Mouse (Mus musculus) heart, embryonic 12.5 days (tissue): ENCODE measurements at regions not wholly inside any gene's neighbourhood (a gene's known extent, or its start where the extent isn't known, plus 50 kb on each side); places are given as distances from the start of the nearest gene placed in this dataset. TPM values are rescaled to one million over a fixed set of nuclear protein-coding genes. Genes with fewer than 3 reads are reported as not detected.

Experiments used
- ATAC-seq: fragments of 200-750 bp; cut with Nextera tagmentation; 2 replicates; pipeline ENCODE4 v1.8.0; 2017; ENCODE audit warnings: moderate TSS enrichment, moderate library complexity; ENCODE audit not compliant: insufficient number of reproducible peaks, low FRiP score
- H3K27ac ChIP-seq: fragments of 300-500 bp; sonication (generic); 2 replicates; pipeline ENCODE4 v1.5.1; 2016; ENCODE audit warnings: mild to moderate bottlenecking, moderate library complexity; ENCODE audit not compliant: poor library complexity, severe bottlenecking
- H3K27me3 ChIP-seq: fragments of 300-500 bp; sonication (generic); replicated peaks from 2 replicates; pipeline ENCODE4 v1.6.1; 2016; ENCODE audit warnings: mild to moderate bottlenecking, moderate library complexity
- H3K36me3 ChIP-seq: fragments of 300-500 bp; sonication (generic); 2 replicates; pipeline ENCODE4 v1.6.1; 2016; ENCODE audit warnings: mild to moderate bottlenecking, moderate library complexity
- H3K4me1 ChIP-seq: fragments of 300-500 bp; sonication (generic); replicated peaks from 2 replicates; pipeline ENCODE4 v1.6.1; 2016; ENCODE audit warnings: mild to moderate bottlenecking
- H3K4me2 ChIP-seq: fragments of 300-500 bp; sonication (generic); 2 replicates; pipeline ENCODE4 v1.6.1; 2016; ENCODE audit warnings: mild to moderate bottlenecking, moderate library complexity
- H3K4me3 ChIP-seq: fragments of 300-500 bp; sonication (generic); 2 replicates; pipeline ENCODE4 v1.5.1; 2016; ENCODE audit warnings: mild to moderate bottlenecking
- H3K9ac ChIP-seq: fragments of 300-500 bp; sonication (generic); 2 replicates; pipeline ENCODE4 v1.6.1; 2016; ENCODE audit warnings: mild to moderate bottlenecking, moderate library complexity
- H3K9me3 ChIP-seq: fragments of 300-500 bp; sonication (generic); replicated peaks from 2 replicates; pipeline ENCODE4 v1.6.1; 2016; ENCODE audit warnings: mild to moderate bottlenecking, moderate library complexity
- WGBS: fragments of 180-500 bp; shearing (Covaris S2); methylation state at CpG from one replicate; pipeline ENCODE4 v1.1.7; 2016; 5-methylcytosine and 5-hydroxymethylcytosine counted together
- microRNA-seq: library from miRNA; unstranded; fragments of <30 nt; microRNA quantifications from one replicate; pipeline ENCODE4, GENCODE M21; 2017

DNA sequence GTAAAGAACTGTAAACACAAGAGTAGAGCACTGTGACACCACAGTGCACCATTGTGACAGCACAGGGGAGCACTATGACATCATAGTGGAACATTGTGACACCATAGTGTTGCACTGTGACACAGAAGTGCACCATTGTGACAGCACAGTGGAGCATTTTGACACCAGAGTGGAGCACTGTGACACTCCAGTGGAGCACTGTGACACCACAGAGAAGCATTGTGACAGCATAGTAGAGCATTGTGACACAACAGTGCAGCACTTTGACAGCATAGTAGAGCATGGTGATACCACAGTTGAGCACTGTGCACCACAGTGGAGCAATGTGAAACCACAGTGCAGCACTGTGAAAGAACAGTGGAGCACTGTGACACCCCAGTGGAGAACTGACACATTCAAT, 2750.4 kb upstream of the Gm8797 start:
- H3K9me3 ChIP-seq: peaks cover 47% of the 10 kb centered on the region

GRCm38 (mm10) chr3:3001224-3001623, 2749.4 kb upstream of the Gm8797 start:
- H3K9ac ChIP-seq: no peak overlapping the region
- no peak overlapping the region for H3K4me3 ChIP-seq
- 62% methylated on average over 4 of the region's 4 CpGs for WGBS
- no peaks in the 10 kb centered on the region for H3K27me3 ChIP-seq
- no peak overlapping the region for H3K27ac ChIP-seq
- ATAC-seq: peak; percentile 27; the same call in 1 of the 2 replicates
- peaks cover 58% of the 10 kb centered on the region for H3K9me3 ChIP-seq
- no peaks in the 10 kb centered on the region for H3K4me1 ChIP-seq
- no peaks in the 10 kb centered on the region for H3K36me3 ChIP-seq
- no peak overlapping the region for H3K4me2 ChIP-seq

More for the DNA sequence above, 2750.4 kb upstream of the Gm8797 start:
- no peak overlapping the region for H3K27ac ChIP-seq
- H3K4me2 ChIP-seq: no peak overlapping the region
- H3K36me3 ChIP-seq: no peaks in the 10 kb centered on the region
- no peak for ATAC-seq
- H3K4me3 ChIP-seq: no peak overlapping the region
- no peaks in the 10 kb centered on the region for H3K4me1 ChIP-seq
- H3K27me3 ChIP-seq: no peaks in the 10 kb centered on the region
- no peak overlapping the region for H3K9ac ChIP-seq

DNA sequence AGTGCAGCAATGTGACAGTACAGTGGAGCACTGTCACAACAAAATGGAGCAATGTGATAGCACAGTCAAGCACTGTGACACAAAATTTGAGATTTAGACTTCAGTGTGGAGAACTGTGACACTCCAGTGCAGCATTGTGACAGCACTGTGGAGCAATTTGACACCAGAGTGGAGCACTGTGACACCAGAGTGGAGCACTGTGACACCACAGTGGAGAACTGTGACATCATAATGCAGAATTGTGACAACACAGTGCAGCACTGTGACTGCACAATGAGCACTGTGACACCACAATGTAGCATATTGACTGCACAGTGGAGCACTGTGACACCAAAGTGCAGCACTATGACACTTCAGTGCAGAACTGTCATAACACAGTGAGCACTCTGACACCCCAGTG, 2749.0 kb upstream of the Gm8797 start:
- Histone ChIP-seq H3K9ac (no peak overlapping the region), H3K27me3 (no peaks in the 10 kb centered on the region), H3K4me2 (no peak overlapping the region), H3K4me3 (no peak overlapping the region), H3K27ac (no peak overlapping the region), H3K9me3 (peaks cover 62% of the 10 kb centered on the region), H3K36me3 (no peaks in the 10 kb centered on the region), H3K4me1 (no peaks in the 10 kb centered on the region)
- peak; percentile 74 for ATAC-seq

- no peaks in the 10 kb centered on the region for H3K36me3 ChIP-seq
- no peak overlapping the region for H3K27ac ChIP-seq
- ATAC-seq: no peak
- peaks cover 80% of the 10 kb centered on the region for H3K9me3 ChIP-seq
- 78% methylated on average over 1 of the region's 1 CpGs for WGBS
- no peak overlapping the region for H3K4me3 ChIP-seq
- no peak overlapping the region for H3K4me2 ChIP-seq
- no peaks in the 10 kb centered on the region for H3K27me3 ChIP-seq
- no peaks in the 10 kb centered on the region for H3K4me1 ChIP-seq
- H3K9ac ChIP-seq: no peak overlapping the region
These were observed 2747.2 kb upstream of the Gm8797 start for GRCm38 (mm10) chr3:3003425-3003824.

GRCm38 (mm10) chr3:3011111-3011510, 2739.5 kb upstream of the Gm8797 start:
- Histone ChIP-seq H3K4me2 (no peak overlapping the region), H3K4me3 (no peak overlapping the region), H3K4me1 (no peaks in the 10 kb centered on the region), H3K9ac (no peak overlapping the region), H3K27ac (no peak overlapping the region), H3K9me3 (peaks cover 93% of the 10 kb centered on the region), H3K27me3 (no peaks in the 10 kb centered on the region), H3K36me3 (no peaks in the 10 kb centered on the region)
- no peak for ATAC-seq
- WGBS: 71% methylated on average over 1 of the region's 1 CpGs

DNA sequence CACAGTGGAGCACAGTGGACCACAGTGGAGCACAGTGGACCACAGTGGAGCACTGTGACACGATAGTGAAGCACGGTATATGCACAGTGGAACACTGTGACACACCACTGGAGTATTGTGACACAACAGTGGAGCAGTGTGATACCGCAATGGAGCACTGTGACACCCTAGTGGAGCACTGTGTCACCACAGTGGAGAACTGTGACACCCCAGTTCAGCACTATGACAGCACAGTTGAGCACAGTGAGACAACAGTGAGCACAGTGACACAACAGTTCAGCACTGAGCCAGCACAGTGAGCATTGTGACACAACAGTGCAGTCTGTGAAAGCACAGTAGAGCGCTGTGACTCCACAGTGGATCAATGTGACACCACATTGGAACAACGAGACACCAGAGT, 2737.7 kb upstream of the Gm8797 start:
- 71% methylated on average over 5 of the region's 5 CpGs for WGBS
- H3K9me3 ChIP-seq: peaks cover 88% of the 10 kb centered on the region

GRCm38 (mm10) chr3:3014978-3015377, 2735.6 kb upstream of the Gm8797 start:
- Histone ChIP-seq H3K27me3 (no peaks in the 10 kb centered on the region), H3K4me3 (no peak overlapping the region), H3K4me1 (no peaks in the 10 kb centered on the region), H3K4me2 (no peak overlapping the region), H3K9ac (no peak overlapping the region), H3K9me3 (peaks cover 74% of the 10 kb centered on the region), H3K36me3 (no peaks in the 10 kb centered on the region), H3K27ac (no peak overlapping the region)
- ATAC-seq: no peak

More for the DNA sequence above, 2737.7 kb upstream of the Gm8797 start:
- no peak overlapping the region for H3K4me2 ChIP-seq
- H3K27ac ChIP-seq: no peak overlapping the region
- H3K27me3 ChIP-seq: no peaks in the 10 kb centered on the region
- H3K4me3 ChIP-seq: no peak overlapping the region
- H3K9ac ChIP-seq: no peak overlapping the region
- no peaks in the 10 kb centered on the region for H3K4me1 ChIP-seq
- no peaks in the 10 kb centered on the region for H3K36me3 ChIP-seq
- ATAC-seq: no peak

DNA sequence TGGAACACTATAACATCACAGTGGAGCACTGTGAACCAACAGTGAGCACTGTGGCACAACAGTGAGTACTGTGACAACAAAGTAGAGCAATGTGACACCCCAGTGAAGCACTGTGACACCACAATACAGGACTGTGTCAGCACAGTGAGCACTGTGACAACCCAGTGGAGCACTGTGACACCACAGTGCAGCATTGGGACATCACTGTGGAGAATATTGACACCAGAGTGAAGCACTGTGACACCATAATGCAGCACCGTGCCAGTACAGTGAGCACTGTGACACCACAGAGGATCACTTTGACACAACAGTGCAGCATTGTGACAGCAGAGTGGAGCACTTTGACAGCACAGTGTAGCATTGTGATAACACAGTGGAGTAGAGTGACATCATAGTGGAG, 2734.0 kb upstream of the Gm8797 start:
- Histone ChIP-seq H3K36me3 (no peaks in the 10 kb centered on the region), H3K27ac (no peak overlapping the region), H3K9ac (no peak overlapping the region), H3K4me2 (no peak overlapping the region), H3K4me1 (no peaks in the 10 kb centered on the region), H3K4me3 (no peak overlapping the region), H3K9me3 (peaks cover 66% of the 10 kb centered on the region), H3K27me3 (no peaks in the 10 kb centered on the region)
- 76% methylated on average over 1 of the region's 1 CpGs for WGBS
- ATAC-seq: no peak

DNA sequence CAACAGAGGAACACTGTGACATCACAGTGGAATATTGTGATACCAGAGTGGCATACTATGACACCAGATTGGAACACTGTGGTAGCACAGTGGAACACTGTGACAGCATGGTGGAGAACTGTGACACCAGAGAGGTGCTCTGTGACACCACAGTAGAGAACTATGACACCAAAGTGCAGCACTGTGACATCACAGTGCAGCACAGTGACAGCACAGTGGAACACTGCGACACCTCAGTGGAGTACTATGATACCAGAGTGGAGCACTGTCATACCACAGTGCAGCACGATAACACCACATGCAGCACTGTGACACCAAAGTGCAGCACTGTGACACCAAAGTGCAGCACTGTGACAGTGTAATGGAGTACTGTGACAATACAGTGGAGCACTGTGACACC, 2717.8 kb upstream of the Gm8797 start:
- peaks cover 59% of the 10 kb centered on the region for H3K9me3 ChIP-seq
- ATAC-seq: no peak

More for the DNA sequence above, 2717.8 kb upstream of the Gm8797 start:
- no peak overlapping the region for H3K9ac ChIP-seq
- WGBS: 81% methylated on average over 2 of the region's 2 CpGs
- H3K4me1 ChIP-seq: no peaks in the 10 kb centered on the region
- H3K4me2 ChIP-seq: no peak overlapping the region
- H3K4me3 ChIP-seq: no peak overlapping the region
- H3K36me3 ChIP-seq: no peaks in the 10 kb centered on the region
- H3K27ac ChIP-seq: no peak overlapping the region
- H3K27me3 ChIP-seq: no peaks in the 10 kb centered on the region

Small RNA genes lying in the stretch of these regions (microRNA-seq; reads per million reads assigned to microRNA genes)
- gene Gm27460 (not detected), gene Gm28002 (not detected)
